Mouse (Mus musculus) thymus, postnatal 4 days (tissue): ENCODE data around the gene Ubl3.
A peak's percentile ranks its signal among the peaks of the same experiment; 100 is the strongest.

Source experiments
- DNase-seq: peaks from one replicate; pipeline ENCODE4 v3.0.0; 2021

Gene Ubl3

GRCm38 (mm10) chr5:148552187-148553071 is at the start of gene Ubl3:
Ubl3 (minus strand) TSS chr5:148552789.
- peak; percentile 94 for DNase-seq

- no peak for DNase-seq
Measured at GRCm38 (mm10) chr5:148598376-148598775, 45.8 kb upstream of the Ubl3 start.

- DNase-seq = no peak
Measured at GRCm38 (mm10) chr5:148596086-148596753, 43.6 kb upstream of the Ubl3 start.

GRCm38 (mm10) chr5:148595459-148595751 is 42.8 kb upstream of the Ubl3 start:
- no peak for DNase-seq

- no peak for DNase-seq
Measured at GRCm38 (mm10) chr5:148594693-148595458, 42.3 kb upstream of the Ubl3 start.

GRCm38 (mm10) chr5:148593607-148594006 is 41.0 kb upstream of the Ubl3 start:
- no peak for DNase-seq

- DNase-seq = no peak
Measured at GRCm38 (mm10) chr5:148591448-148591862, 38.9 kb upstream of the Ubl3 start.

GRCm38 (mm10) chr5:148590603-148591447 is 38.2 kb upstream of the Ubl3 start:
- no peak for DNase-seq

- no peak for DNase-seq
Measured at GRCm38 (mm10) chr5:148588987-148589386, 36.4 kb upstream of the Ubl3 start.

- DNase-seq = no peak
Measured at GRCm38 (mm10) chr5:148588142-148588650, 35.6 kb upstream of the Ubl3 start.

- DNase-seq = no peak
Measured at GRCm38 (mm10) chr5:148580388-148580985, 27.9 kb upstream of the Ubl3 start.

- peak; percentile 24 for DNase-seq
Measured at GRCm38 (mm10) chr5:148579156-148579555, 26.6 kb upstream of the Ubl3 start.

- DNase-seq = no peak
Measured at GRCm38 (mm10) chr5:148578353-148578752, 25.8 kb upstream of the Ubl3 start.

GRCm38 (mm10) chr5:148577278-148577677 is 24.7 kb upstream of the Ubl3 start:
- DNase-seq = no peak

- no peak for DNase-seq
Measured at GRCm38 (mm10) chr5:148575163-148575562, 22.6 kb upstream of the Ubl3 start.

- DNase-seq = no peak
Measured at GRCm38 (mm10) chr5:148572676-148573075, 20.1 kb upstream of the Ubl3 start.

- no peak for DNase-seq
Measured at GRCm38 (mm10) chr5:148570571-148571304, 18.1 kb upstream of the Ubl3 start.

GRCm38 (mm10) chr5:148569444-148569843 is 16.9 kb upstream of the Ubl3 start:
- no peak for DNase-seq

GRCm38 (mm10) chr5:148565636-148566035 is 13.0 kb upstream of the Ubl3 start:
- DNase-seq = no peak

GRCm38 (mm10) chr5:148564073-148564472 is 11.5 kb upstream of the Ubl3 start:
- no peak for DNase-seq

- DNase-seq = no peak
Measured at GRCm38 (mm10) chr5:148563281-148563680, 10.7 kb upstream of the Ubl3 start.
